Mouse (Mus musculus): Measurements from ENCODE around the gene Plekhg5. TPM values are rescaled to one million over a fixed set of nuclear protein-coding genes. Genes with fewer than 3 reads are reported as not detected.

The Plekhg5 gene
- total and polyA plus RNA-seq, 3 experiments = 0.05 to 2.1 (median 1.1) TPM

DNA sequence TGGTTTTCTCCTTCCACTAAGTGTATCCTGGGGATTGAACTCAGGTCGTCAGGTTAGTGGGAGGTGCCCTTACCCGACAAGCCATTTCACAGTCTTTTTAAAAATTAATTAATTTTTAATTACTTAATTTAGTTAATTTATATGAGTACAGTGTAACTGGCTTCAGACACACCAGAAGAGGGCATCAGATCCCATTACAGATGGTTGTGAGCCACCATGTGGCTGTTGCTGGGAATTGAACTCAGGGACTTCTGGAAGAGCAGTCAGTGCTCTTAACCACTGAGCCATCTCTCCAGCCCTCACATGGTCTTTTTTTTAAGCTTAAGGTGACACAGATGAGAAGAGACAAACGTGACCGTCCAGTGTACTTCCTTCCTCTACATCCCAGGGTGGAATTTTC, 82.7 kb downstream of the Plekhg5 start:
- Histone ChIP-seq H3K9ac (ENCODE audit: insufficient read depth, low read depth) (no peak overlapping the region), H3K9me3 (replicated peaks; ENCODE audit: low read length) (peaks cover 16% of the 10 kb centered on the region), H3K79me2 (replicated peaks; ENCODE audit: control insufficient read depth, extremely low read depth, insufficient read depth, poor library complexity, severe bottlenecking) (no peaks in the 10 kb centered on the region), H3K27ac (ENCODE audit: insufficient read depth, low read depth) (no peak overlapping the region), H3K4me3 (replicated peaks in 1 of 3; ENCODE audit: low read depth in 2 of 3, low read length in 2 of 3, poor library complexity in 1 of 3) (no peak overlapping the region), H3K4me2 (ENCODE audit: insufficient read depth, low read depth, poor library complexity, severe bottlenecking) (no peak overlapping the region), H3K27me3 (replicated peaks) (peaks cover 77% of the 10 kb centered on the region), H3K4me1 (ENCODE audit: control insufficient read depth in 1 of 2, insufficient read depth in 2 of 2) (peaks cover 11 to 21% of the 10 kb centered on the region in 2 experiments), H3K36me3 (replicated peaks in 1 of 2; ENCODE audit: control insufficient read depth in 1 of 2, insufficient read depth in 1 of 2, low read length in 1 of 2) (no peaks in the 10 kb centered on the region)
- TF ChIP-seq MEF2A (IDR thresholded peaks at IDR 0.05; ENCODE audit: borderline replicate concordance, low read depth, low read length) (no peak), CTCF (conservative IDR thresholded peaks at IDR 0.05 in 1 of 2, IDR thresholded peaks at IDR 0.05 in 1 of 2; ENCODE audit: low read depth in 2 of 2, low read length in 2 of 2) (peak in 1 of 2 experiments; percentile 65; a peak in 2 of 4 replicates)
- DNase-seq (ENCODE audit: extremely low read depth) = no peak
- in situ Hi-C loops (cut with MboI; ENCODE audit: low pct_ligation_motif_present, low pct_unique_long_range_greater_than_20kb, low sequenced_read_pairs) (no loop called here), dilution Hi-C loops (cut with MboI; ENCODE audit: extremely low pct_ligation_motif_present, extremely low pct_unique_long_range_greater_than_20kb, low sequenced_read_pairs) (no loop called here)

GRCm38 (mm10) chr4:152157779-152158584, 85.7 kb downstream of the Plekhg5 start:
- in situ Hi-C loops (cut with MboI; ENCODE audit: low pct_ligation_motif_present, low pct_unique_long_range_greater_than_20kb, low sequenced_read_pairs) = no loop called here
- peak; percentile 23; the same call in 1 of the 2 replicates for TF ChIP-seq MYC (IDR thresholded peaks at IDR 0.05; ENCODE audit: low read depth, low read length)
- TF ChIP-seq SIN3A (IDR thresholded peaks at IDR 0.05; ENCODE audit: low read length) = peak; percentile 36; the same call in 1 of the 2 replicates
- TF ChIP-seq CTCF (conservative IDR thresholded peaks at IDR 0.05 in 1 of 2, IDR thresholded peaks at IDR 0.05 in 1 of 2; ENCODE audit: low read depth in 2 of 2, low read length in 2 of 2) = peak; percentile 85 to 96
- TF ChIP-seq SMC3 (IDR thresholded peaks at IDR 0.05; ENCODE audit: low read depth, low read length) = peak; percentile 45
- peak; percentile 60 for TF ChIP-seq RAD21 (IDR thresholded peaks at IDR 0.05; ENCODE audit: low read depth, low read length)
- TF ChIP-seq CHD2 (IDR thresholded peaks at IDR 0.05; ENCODE audit: low read length) = no peak
- TF ChIP-seq UBTF (IDR thresholded peaks at IDR 0.05; ENCODE audit: low read depth, low read length) = no peak
- TF ChIP-seq NRF1 (IDR thresholded peaks at IDR 0.05; ENCODE audit: low read depth, low read length) = peak; percentile 63

GRCm38 (mm10) chr4:152158585-152159284, 86.4 kb downstream of the Plekhg5 start, which contains the start of gene Hes2:
Gene Hes2 (plus strand): TSS chr4:152158867.
- in situ Hi-C loops (cut with MboI; ENCODE audit: low pct_ligation_motif_present, low pct_unique_long_range_greater_than_20kb, low sequenced_read_pairs) = no loop called here
- Histone ChIP-seq H3K27ac (ENCODE audit: insufficient read depth, low read depth) (no peak within 1 kb of the TSS), H3K9ac (ENCODE audit: insufficient read depth, low read depth) (0 out of 2 replicates have a peak within 1 kb of the TSS, but pooled peaks have one; percentile 16), H3K27me3 (replicated peaks) (peaks cover 62% of the 10 kb centered on the region), H3K9me3 (replicated peaks; ENCODE audit: low read length) (peaks cover 16% of the 10 kb centered on the region), H3K36me3 (replicated peaks in 1 of 2; ENCODE audit: control insufficient read depth in 1 of 2, insufficient read depth in 1 of 2, low read length in 1 of 2) (no peaks in the 10 kb centered on the region), H3K79me2 (replicated peaks; ENCODE audit: control insufficient read depth, extremely low read depth, insufficient read depth, poor library complexity, severe bottlenecking) (no peaks in the 10 kb centered on the region), H3K4me2 (ENCODE audit: insufficient read depth, low read depth, poor library complexity, severe bottlenecking) (peak within 1 kb of the TSS; percentile 65), H3K4me3 (replicated peaks in 1 of 3; ENCODE audit: low read depth in 2 of 3, low read length in 2 of 3, poor library complexity in 1 of 3) (peak within 1 kb of the TSS in 1 of 3 experiments; percentile 1), H3K4me1 (ENCODE audit: control insufficient read depth in 1 of 2, insufficient read depth in 2 of 2) (peaks cover 6 to 22% of the 10 kb centered on the region in 2 experiments)
- DNase-seq (ENCODE audit: extremely low read depth) = no peak
- dilution Hi-C loops (cut with MboI; ENCODE audit: extremely low pct_ligation_motif_present, extremely low pct_unique_long_range_greater_than_20kb, low sequenced_read_pairs) = no loop called here
- TF ChIP-seq EP300 (IDR thresholded peaks at IDR 0.05; ENCODE audit: low read length) = no peak
- TF ChIP-seq MYC (IDR thresholded peaks at IDR 0.05; ENCODE audit: low read depth, low read length) = no peak
- TF ChIP-seq TBP (conservative IDR thresholded peaks at IDR 0.05; ENCODE audit: low read depth, low read length) = no peak
- TF ChIP-seq POLR2AphosphoS2 (IDR thresholded peaks at IDR 0.05; ENCODE audit: low read depth, low read length) = no peak
- no peak for TF ChIP-seq USF2 (conservative IDR thresholded peaks at IDR 0.05; ENCODE audit: low read depth, low read length)
- no peak for TF ChIP-seq ELF1 (IDR thresholded peaks at IDR 0.05; ENCODE audit: low read depth, low read length)
- no peak for TF ChIP-seq JUN (IDR thresholded peaks at IDR 0.05; ENCODE audit: insufficient read depth, low read depth, low read length)
- 0 out of 2 replicates have a peak, but pooled peaks have one; percentile 6 for TF ChIP-seq MAX (IDR thresholded peaks at IDR 0.05; ENCODE audit: low read length)
- 0 out of 2 replicates have a peak, but pooled peaks have one; percentile 15 for TF ChIP-seq BHLHE40 (IDR thresholded peaks at IDR 0.05; ENCODE audit: low read depth, low read length)
- TF ChIP-seq MEF2A (IDR thresholded peaks at IDR 0.05; ENCODE audit: borderline replicate concordance, low read depth, low read length) = no peak
- TF ChIP-seq MXI1 (IDR thresholded peaks at IDR 0.05; ENCODE audit: low read depth, low read length) = peak; percentile 76
- peak; percentile 38 for TF ChIP-seq USF1 (IDR thresholded peaks at IDR 0.05; ENCODE audit: low read depth, low read length)
- no peak for TF ChIP-seq IRF4 (IDR thresholded peaks at IDR 0.05; ENCODE audit: low read depth, low read length)
- no peak for TF ChIP-seq JUND (conservative IDR thresholded peaks at IDR 0.05; ENCODE audit: low read depth, low read length)
- no peak for TF ChIP-seq POLR2A (IDR thresholded peaks at IDR 0.05; ENCODE audit: low read depth, low read length)
- no peak for TF ChIP-seq PAX5 (IDR thresholded peaks at IDR 0.05; ENCODE audit: low read length)

More at GRCm38 (mm10) chr4:152157779-152158584, 85.7 kb downstream of the Plekhg5 start:
- Histone ChIP-seq H3K4me3 (replicated peaks in 1 of 3; ENCODE audit: low read depth in 2 of 3, low read length in 2 of 3, poor library complexity in 1 of 3) (peak overlapping the region in 1 of 3 experiments; percentile 1), H3K4me2 (ENCODE audit: insufficient read depth, low read depth, poor library complexity, severe bottlenecking) (peak overlapping the region; percentile 65), H3K27me3 (replicated peaks) (peaks cover 67% of the 10 kb centered on the region), H3K4me1 (ENCODE audit: control insufficient read depth in 1 of 2, insufficient read depth in 2 of 2) (peaks cover 12 to 26% of the 10 kb centered on the region in 2 experiments), H3K9ac (ENCODE audit: insufficient read depth, low read depth) (0 out of 2 replicates have a peak overlapping the region, but pooled peaks have one; percentile 16), H3K9me3 (replicated peaks; ENCODE audit: low read length) (peaks cover 14% of the 10 kb centered on the region), H3K36me3 (replicated peaks in 1 of 2; ENCODE audit: control insufficient read depth in 1 of 2, insufficient read depth in 1 of 2, low read length in 1 of 2) (no peaks in the 10 kb centered on the region), H3K79me2 (replicated peaks; ENCODE audit: control insufficient read depth, extremely low read depth, insufficient read depth, poor library complexity, severe bottlenecking) (no peaks in the 10 kb centered on the region), H3K27ac (ENCODE audit: insufficient read depth, low read depth) (no peak overlapping the region)
- dilution Hi-C loops (cut with MboI; ENCODE audit: extremely low pct_ligation_motif_present, extremely low pct_unique_long_range_greater_than_20kb, low sequenced_read_pairs) = no loop called here
- DNase-seq (ENCODE audit: extremely low read depth) = peak; percentile 64
